Mouse (Mus musculus) stomach, postnatal 0 days (tissue): Measurements from ENCODE around the gene 1700030K09Rik. TPM values are rescaled to one million over a fixed set of nuclear protein-coding genes. Genes with fewer than 3 reads are reported as not detected.

Experiments
- ATAC-seq: fragments of 200-750 bp; cut with Nextera tagmentation; 2 replicates; pipeline ENCODE4 v1.8.0; 2017; ENCODE audit not compliant: low FRiP score, low TSS enrichment
- DNase-seq: peaks from one replicate; pipeline ENCODE4 v3.0.0-alpha.2; 2016; ENCODE audit warnings: low spot score
- H3K27ac ChIP-seq: fragments of 300-500 bp; sonication (generic); replicated peaks from 2 replicates; pipeline ENCODE4 v1.5.1; 2014; ENCODE audit warnings: mild to moderate bottlenecking, control low read depth
- H3K27me3 ChIP-seq: fragments of 300-500 bp; sonication (generic); 2 replicates; pipeline ENCODE4 v1.6.1; 2014; ENCODE audit warnings: low read length; ENCODE audit not compliant: control insufficient read depth, insufficient read depth
- H3K36me3 ChIP-seq: fragments of 300-500 bp; sonication (generic); 2 replicates; pipeline ENCODE4 v1.6.1; 2014; ENCODE audit warnings: low read length, mixed read lengths; ENCODE audit not compliant: control insufficient read depth, insufficient read depth
- H3K4me1 ChIP-seq: fragments of 300-500 bp; sonication (generic); replicated peaks from 2 replicates; pipeline ENCODE4 v1.6.1; 2014; ENCODE audit warnings: antibody characterized with exemption; ENCODE audit not compliant: control insufficient read depth, insufficient read depth
- H3K4me2 ChIP-seq: fragments of 300-500 bp; sonication (generic); replicated peaks from 2 replicates; pipeline ENCODE4 v1.6.1; 2014; ENCODE audit warnings: low read depth, mild to moderate bottlenecking, control low read depth, moderate library complexity
- H3K4me3 ChIP-seq: fragments of 300-500 bp; sonication (generic); 2 replicates; pipeline ENCODE4 v1.5.1; 2014; ENCODE audit warnings: low read depth, low read length, control low read depth
- H3K9ac ChIP-seq: fragments of 300-500 bp; sonication (generic); 2 replicates; pipeline ENCODE4 v1.6.1; 2014; ENCODE audit warnings: mild to moderate bottlenecking, low read length, control low read depth, mixed read lengths
- H3K9me3 ChIP-seq: fragments of 300-500 bp; sonication (generic); 2 replicates; pipeline ENCODE4 v1.6.1; 2016; ENCODE audit warnings: low read length; ENCODE audit not compliant: control insufficient read depth
- CTCF ChIP-seq: IDR thresholded peaks from 2 replicates; pipeline ENCODE4 v1.5.1; 2016; ENCODE audit warnings: antibody characterized with exemption, low read depth, mild to moderate bottlenecking, moderate library complexity
- EP300 ChIP-seq: optimal IDR thresholded peaks from 2 replicates; pipeline ENCODE3; 2016; ENCODE audit warnings: antibody characterized with exemption
- WGBS: fragments of 180-500 bp; shearing (Covaris S2); extraction: QIAGEN DNeasy Blood & Tissue Kit; methylation state at CpG from one replicate; pipeline ENCODE4 v1.1.7; 2014; 5-methylcytosine and 5-hydroxymethylcytosine counted together
- polyA plus RNA-seq: library from polyadenylated mRNA; unstranded; fragments of >200 nt; fragmentation: Nextera tagmentation; extraction: Ambion mirVana; gene quantifications from 2 replicates; pipeline ENCODE4 v1.2.1, GENCODE M21; 2015

Gene 1700030K09Rik
- polyA plus RNA-seq: 4.2 and 5.4 TPM in 2 replicates

- Histone ChIP-seq H3K4me1 (no peaks in the 10 kb centered on the region), H3K4me3 (peak within 1 kb of the TSS; percentile 33), H3K4me2 (peak within 1 kb of the TSS; percentile 56), H3K27me3 (no peaks in the 10 kb centered on the region), H3K27ac (0 out of 2 replicates have a peak within 1 kb of the TSS, but pooled peaks have one; percentile 63), H3K9ac (peak within 1 kb of the TSS; percentile 56), H3K36me3 (no peaks in the 10 kb centered on the region), H3K9me3 (no peaks in the 10 kb centered on the region)
- TF ChIP-seq CTCF: no peak
- TF ChIP-seq EP300: no peak
- WGBS: 4% methylated on average over 34 of the region's 34 CpGs
- ATAC-seq (peak; percentile 99), DNase-seq (peak; percentile 98)
Observed at GRCm38 (mm10) chr8:72443338-72443993, at the start of gene 1700030K09Rik, which contains the start of gene Calr3. Gene 1700030K09Rik (plus strand): TSS chr8:72443880. Gene Calr3 (minus strand): TSS chr8:72443870.

GRCm38 (mm10) chr8:72401381-72401780 lies 42.3 kb upstream of the 1700030K09Rik start:
- no peak overlapping the region for H3K9ac ChIP-seq
- no peaks in the 10 kb centered on the region for H3K4me1 ChIP-seq
- no peak for TF ChIP-seq CTCF
- H3K4me3 ChIP-seq: no peak overlapping the region
- WGBS: 83% methylated on average over 1 of the region's 1 CpGs
- peaks cover 10% of the 10 kb centered on the region for H3K36me3 ChIP-seq
- DNase-seq (no peak), ATAC-seq (no peak)
- H3K9me3 ChIP-seq: no peaks in the 10 kb centered on the region
- no peak overlapping the region for H3K27ac ChIP-seq
- H3K27me3 ChIP-seq: no peaks in the 10 kb centered on the region
- H3K4me2 ChIP-seq: no peak overlapping the region

GRCm38 (mm10) chr8:72402981-72403380 lies 40.7 kb upstream of the 1700030K09Rik start:
- TF ChIP-seq EP300: no peak
- no peak for ATAC-seq
- Histone ChIP-seq H3K4me3 (no peak overlapping the region), H3K9me3 (no peaks in the 10 kb centered on the region), H3K9ac (no peak overlapping the region), H3K4me2 (no peak overlapping the region), H3K27me3 (no peaks in the 10 kb centered on the region), H3K4me1 (no peaks in the 10 kb centered on the region), H3K27ac (no peak overlapping the region), H3K36me3 (peaks cover 7% of the 10 kb centered on the region)
- 83% methylated on average over 3 of the region's 3 CpGs for WGBS
- DNase-seq: no peak

GRCm38 (mm10) chr8:72407878-72408277 lies 35.8 kb upstream of the 1700030K09Rik start:
- H3K27me3 ChIP-seq: no peaks in the 10 kb centered on the region
- no peaks in the 10 kb centered on the region for H3K4me1 ChIP-seq
- H3K9me3 ChIP-seq: no peaks in the 10 kb centered on the region
- no peak for TF ChIP-seq EP300
- TF ChIP-seq CTCF: no peak
- no peak for DNase-seq
- H3K4me2 ChIP-seq: no peak overlapping the region
- 29% methylated on average over 1 of the region's 1 CpGs for WGBS
- no peak overlapping the region for H3K4me3 ChIP-seq
- H3K36me3 ChIP-seq: no peaks in the 10 kb centered on the region
- H3K27ac ChIP-seq: no peak overlapping the region; the same call in 1 of the 2 replicates
- no peak; the same call in 1 of the 2 replicates for ATAC-seq
- H3K9ac ChIP-seq: no peak overlapping the region

DNA sequence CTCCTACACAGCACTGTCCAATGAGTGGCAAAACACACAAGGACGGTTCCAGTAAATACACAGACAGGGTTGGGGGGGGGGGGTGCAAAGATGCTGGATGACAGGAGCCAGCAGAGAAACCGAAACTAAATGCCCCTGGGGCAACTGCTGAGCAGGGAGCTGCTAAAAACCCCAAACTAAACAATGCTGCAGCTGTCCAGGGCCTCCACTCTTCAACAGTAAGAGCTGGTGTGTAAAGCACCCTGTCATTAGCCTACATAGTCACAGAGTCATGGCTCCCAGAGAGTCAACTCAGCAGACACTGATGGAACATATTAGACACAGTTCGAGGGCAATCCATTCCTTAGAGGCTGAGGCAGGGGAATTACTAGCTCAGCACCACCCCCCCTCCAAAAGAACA lies 34.2 kb upstream of the 1700030K09Rik start:
- Histone ChIP-seq H3K27ac (no peak overlapping the region), H3K27me3 (no peaks in the 10 kb centered on the region), H3K9me3 (no peaks in the 10 kb centered on the region), H3K4me1 (no peaks in the 10 kb centered on the region), H3K36me3 (no peaks in the 10 kb centered on the region), H3K9ac (no peak overlapping the region), H3K4me3 (no peak overlapping the region), H3K4me2 (no peak overlapping the region)
- ATAC-seq: no peak
- TF ChIP-seq CTCF (no peak), EP300 (no peak)
- DNase-seq: no peak
- WGBS: 52% methylated on average over 3 of the region's 3 CpGs

- Histone ChIP-seq H3K27me3 (no peaks in the 10 kb centered on the region), H3K27ac (peak overlapping the region; percentile 85)
Observed at GRCm38 (mm10) chr8:72413839-72414238, 29.8 kb upstream of the 1700030K09Rik start.

More at GRCm38 (mm10) chr8:72413839-72414238, 29.8 kb upstream of the 1700030K09Rik start:
- H3K4me1 ChIP-seq: no peaks in the 10 kb centered on the region
- H3K9ac ChIP-seq: no peak overlapping the region
- H3K4me2 ChIP-seq: no peak overlapping the region
- no peaks in the 10 kb centered on the region for H3K9me3 ChIP-seq
- TF ChIP-seq CTCF (no peak; the same call in 1 of the 2 replicates), EP300 (no peak)
- DNase-seq: peak; percentile 55
- H3K36me3 ChIP-seq: no peaks in the 10 kb centered on the region; the same call in 1 of the 2 replicates
- WGBS: 65% methylated on average over 7 of the region's 7 CpGs
- peak; percentile 80 for ATAC-seq
- H3K4me3 ChIP-seq: no peak overlapping the region
